Mouse (Mus musculus) liver (tissue): Measurements from ENCODE around the gene Rfx5.

Source experiments
- DNase-seq: peaks from one replicate; pipeline ENCODE4 v3.0.0-alpha.2; 2020; ENCODE audit warnings: mixed read lengths

The Rfx5 gene

GRCm38 (mm10) chr3:95002569-95002968 is 48.7 kb downstream of the Rfx5 start:
- DNase-seq, result no peak

- no peak for DNase-seq
Measured at GRCm38 (mm10) chr3:95003273-95003672, 49.4 kb downstream of the Rfx5 start.

GRCm38 (mm10) chr3:95005651-95006050 is 51.8 kb downstream of the Rfx5 start:
- DNase-seq, result no peak

GRCm38 (mm10) chr3:95007706-95008105 is 53.8 kb downstream of the Rfx5 start:
- no peak for DNase-seq

- no peak for DNase-seq
Measured at GRCm38 (mm10) chr3:95010396-95010795, 56.5 kb downstream of the Rfx5 start.
